Mouse (Mus musculus) liver, adult 2 months (tissue): Measurements from ENCODE around the gene Sned1.

ENCODE experiments used
- CTCF ChIP-seq: fragments of 200-500 bp; IDR thresholded peaks from 2 replicates; pipeline ENCODE4 v1.5.1; 2011; ENCODE audit warnings: low read depth, low read length, control low read depth
- POLR2A ChIP-seq: fragments of 200-500 bp; IDR thresholded peaks from 2 replicates; pipeline ENCODE4 v1.6.1; 2011; ENCODE audit warnings: low read length, control low read depth; ENCODE audit not compliant: insufficient read depth; ENCODE audit errors: extremely low read depth

DNA sequence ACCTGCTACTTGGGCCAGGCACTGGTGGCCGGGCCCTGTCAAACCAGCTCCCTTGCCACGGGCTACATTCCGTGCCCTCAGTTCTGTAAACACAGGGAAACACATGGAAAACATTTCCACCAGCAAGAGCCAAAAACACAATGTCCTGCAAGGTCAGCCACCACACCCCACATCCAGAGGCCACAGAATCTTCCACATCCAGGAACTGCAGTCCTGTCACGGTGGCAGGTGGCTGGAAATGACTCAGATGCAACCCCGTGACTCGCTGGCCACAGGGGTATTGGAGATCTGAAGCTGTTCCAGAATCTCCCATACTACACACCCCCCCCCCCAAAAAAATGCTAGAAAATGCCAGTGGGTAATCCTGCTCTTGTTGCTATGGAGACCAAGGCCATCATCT is 6.4 kb upstream of the Sned1 start:
- TF ChIP-seq POLR2A (no peak), CTCF (no peak)
